Mouse (Mus musculus): ENCODE data around the gene Platr17. TPM values are rescaled to one million over a fixed set of nuclear protein-coding genes. Genes with fewer than 3 reads are reported as not detected.

Gene Platr17
- polyA plus RNA-seq, 1 experiment from 2014 or later = not detected

GRCm38 (mm10) chr17:33909869-33910250 is 4.9 kb downstream of the Platr17 start:
- no peaks in the 10 kb centered on the region for H3K9me3 ChIP-seq (ENCODE audit: control insufficient read depth, low read length)
- H3K36me3 ChIP-seq (ENCODE audit: control insufficient read depth, insufficient read depth, low read length) = peaks cover 38% of the 10 kb centered on the region
- peak overlapping the region; percentile 82 for H3K27ac ChIP-seq (ENCODE audit: low read depth, low read length)
- H3K4me3 ChIP-seq (ENCODE audit: low read length) = peak overlapping the region; percentile 80
- H3K27me3 ChIP-seq (ENCODE audit: control insufficient read depth, insufficient read depth, low read length) = no peaks in the 10 kb centered on the region
- peak overlapping the region; percentile 76 for H3K4me2 ChIP-seq (replicated peaks; ENCODE audit: low read depth, low read length)
- peaks cover 17% of the 10 kb centered on the region for H3K4me1 ChIP-seq (ENCODE audit: control insufficient read depth, insufficient read depth, low read length)
- 0% methylated on average over 14 of the region's 14 CpGs for WGBS
- peak; percentile 3; the same call in 1 of the 2 replicates for ATAC-seq (ENCODE audit: low FRiP score, low TSS enrichment)
- H3K9ac ChIP-seq (ENCODE audit: low read depth, low read length) = peak overlapping the region; percentile 79

GRCm38 (mm10) chr17:33910346-33911051 is 5.6 kb downstream of the Platr17 start:
- Histone ChIP-seq H3K27me3 (ENCODE audit: control insufficient read depth, insufficient read depth, low read length) (no peaks in the 10 kb centered on the region), H3K27ac (ENCODE audit: low read depth, low read length) (peak overlapping the region; percentile 82; the same call in 1 of the 2 replicates), H3K4me3 (ENCODE audit: low read length) (peak overlapping the region; percentile 80), H3K4me1 (ENCODE audit: control insufficient read depth, insufficient read depth, low read length) (peaks cover 20% of the 10 kb centered on the region), H3K36me3 (ENCODE audit: control insufficient read depth, insufficient read depth, low read length) (peaks cover 42% of the 10 kb centered on the region), H3K4me2 (replicated peaks; ENCODE audit: low read depth, low read length) (peak overlapping the region; percentile 76), H3K9me3 (ENCODE audit: control insufficient read depth, low read length) (no peaks in the 10 kb centered on the region), H3K9ac (ENCODE audit: low read depth, low read length) (peak overlapping the region; percentile 79)
- no peak for ATAC-seq (ENCODE audit: low FRiP score, low TSS enrichment)
- 48% methylated on average over 11 of the region's 11 CpGs for whole genome bisulfite sequencing

- no peak for ATAC-seq (ENCODE audit: low FRiP score, low TSS enrichment)
- H3K27ac ChIP-seq (ENCODE audit: low read depth, low read length) = peak overlapping the region; percentile 30; the same call in 1 of the 2 replicates
- H3K36me3 ChIP-seq (ENCODE audit: control insufficient read depth, insufficient read depth, low read length) = peaks cover 42% of the 10 kb centered on the region
- peak overlapping the region; percentile 24 for H3K4me2 ChIP-seq (replicated peaks; ENCODE audit: low read depth, low read length)
- no peak overlapping the region for H3K4me3 ChIP-seq (ENCODE audit: low read length)
- H3K9me3 ChIP-seq (ENCODE audit: control insufficient read depth, low read length) = no peaks in the 10 kb centered on the region
- H3K4me1 ChIP-seq (ENCODE audit: control insufficient read depth, insufficient read depth, low read length) = peaks cover 20% of the 10 kb centered on the region
- H3K27me3 ChIP-seq (ENCODE audit: control insufficient read depth, insufficient read depth, low read length) = no peaks in the 10 kb centered on the region
- 54% methylated on average over 31 of the region's 31 CpGs for WGBS
- H3K9ac ChIP-seq (ENCODE audit: low read depth, low read length) = peak overlapping the region; percentile 23
Measured at GRCm38 (mm10) chr17:33911052-33911812, 6.3 kb downstream of the Platr17 start.

- WGBS = 47% methylated on average over 28 of the region's 28 CpGs
- Histone ChIP-seq H3K9ac (ENCODE audit: low read depth, low read length) (peak overlapping the region; percentile 23; the same call in 1 of the 2 replicates), H3K27me3 (ENCODE audit: control insufficient read depth, insufficient read depth, low read length) (no peaks in the 10 kb centered on the region), H3K27ac (ENCODE audit: low read depth, low read length) (peak overlapping the region; percentile 30; the same call in 1 of the 2 replicates), H3K4me3 (ENCODE audit: low read length) (peak overlapping the region; percentile 13; the same call in 1 of the 2 replicates), H3K9me3 (ENCODE audit: control insufficient read depth, low read length) (no peaks in the 10 kb centered on the region), H3K36me3 (ENCODE audit: control insufficient read depth, insufficient read depth, low read length) (peaks cover 42% of the 10 kb centered on the region), H3K4me1 (ENCODE audit: control insufficient read depth, insufficient read depth, low read length) (peaks cover 23% of the 10 kb centered on the region), H3K4me2 (replicated peaks; ENCODE audit: low read depth, low read length) (peak overlapping the region; percentile 24)
- no peak for ATAC-seq (ENCODE audit: low FRiP score, low TSS enrichment)
Measured at GRCm38 (mm10) chr17:33911813-33912414, 7.0 kb downstream of the Platr17 start.

GRCm38 (mm10) chr17:33913264-33913663 is 8.3 kb downstream of the Platr17 start:
- H3K4me1 ChIP-seq (ENCODE audit: control insufficient read depth, insufficient read depth, low read length) = peaks cover 23% of the 10 kb centered on the region

GRCm38 (mm10) chr17:33913905-33914304 is 9.0 kb downstream of the Platr17 start:
- H3K4me2 ChIP-seq (replicated peaks; ENCODE audit: low read depth, low read length) = no peak overlapping the region
- no peaks in the 10 kb centered on the region for H3K27me3 ChIP-seq (ENCODE audit: control insufficient read depth, insufficient read depth, low read length)
- 95% methylated on average over 8 of the region's 8 CpGs for WGBS
- peaks cover 42% of the 10 kb centered on the region for H3K36me3 ChIP-seq (ENCODE audit: control insufficient read depth, insufficient read depth, low read length)
- H3K9ac ChIP-seq (ENCODE audit: low read depth, low read length) = no peak overlapping the region
- H3K27ac ChIP-seq (ENCODE audit: low read depth, low read length) = no peak overlapping the region
- no peak for ATAC-seq (ENCODE audit: low FRiP score, low TSS enrichment)
- peaks cover 24% of the 10 kb centered on the region for H3K4me1 ChIP-seq (ENCODE audit: control insufficient read depth, insufficient read depth, low read length)
- H3K9me3 ChIP-seq (ENCODE audit: control insufficient read depth, low read length) = no peaks in the 10 kb centered on the region
- no peak overlapping the region for H3K4me3 ChIP-seq (ENCODE audit: low read length)

More at GRCm38 (mm10) chr17:33913264-33913663, 8.3 kb downstream of the Platr17 start:
- 91% methylated on average over 10 of the region's 10 CpGs for WGBS
- H3K4me2 ChIP-seq (replicated peaks; ENCODE audit: low read depth, low read length) = no peak overlapping the region
- H3K27ac ChIP-seq (ENCODE audit: low read depth, low read length) = no peak overlapping the region
- no peak overlapping the region for H3K9ac ChIP-seq (ENCODE audit: low read depth, low read length)
- H3K9me3 ChIP-seq (ENCODE audit: control insufficient read depth, low read length) = no peaks in the 10 kb centered on the region
- no peak for ATAC-seq (ENCODE audit: low FRiP score, low TSS enrichment)
- no peak overlapping the region for H3K4me3 ChIP-seq (ENCODE audit: low read length)
- peaks cover 42% of the 10 kb centered on the region for H3K36me3 ChIP-seq (ENCODE audit: control insufficient read depth, insufficient read depth, low read length)
- no peaks in the 10 kb centered on the region for H3K27me3 ChIP-seq (ENCODE audit: control insufficient read depth, insufficient read depth, low read length)

- Histone ChIP-seq H3K4me1 (ENCODE audit: control insufficient read depth, insufficient read depth, low read length) (peaks cover 29% of the 10 kb centered on the region), H3K36me3 (ENCODE audit: control insufficient read depth, insufficient read depth, low read length) (peaks cover 42% of the 10 kb centered on the region), H3K9ac (ENCODE audit: low read depth, low read length) (peak overlapping the region; percentile 65; the same call in 1 of the 2 replicates)
Measured at GRCm38 (mm10) chr17:33914969-33915391, 10.0 kb downstream of the Platr17 start.

GRCm38 (mm10) chr17:33915671-33916250 is 10.8 kb downstream of the Platr17 start, which contains the start of the genes Tapbp and Zbtb22:
TSS of gene Tapbp (plus strand) at chr17:33915899.
TSS of gene Zbtb22 (plus strand) at chr17:33915904.
- Histone ChIP-seq H3K4me2 (replicated peaks; ENCODE audit: low read depth, low read length) (peak within 1 kb of the TSS; percentile 57), H3K9ac (ENCODE audit: low read depth, low read length) (peak within 1 kb of the TSS; percentile 65), H3K27me3 (ENCODE audit: control insufficient read depth, insufficient read depth, low read length) (no peaks in the 10 kb centered on the region), H3K4me1 (ENCODE audit: control insufficient read depth, insufficient read depth, low read length) (peaks cover 24% of the 10 kb centered on the region; the same call in 1 of the 2 replicates), H3K9me3 (ENCODE audit: control insufficient read depth, low read length) (no peaks in the 10 kb centered on the region), H3K4me3 (ENCODE audit: low read length) (peak within 1 kb of the TSS; percentile 61), H3K36me3 (ENCODE audit: control insufficient read depth, insufficient read depth, low read length) (peaks cover 40% of the 10 kb centered on the region), H3K27ac (ENCODE audit: low read depth, low read length) (peak within 1 kb of the TSS; percentile 86)
- peak; percentile 90 for ATAC-seq (ENCODE audit: low FRiP score, low TSS enrichment)
- under 1% methylated on average over 33 of the region's 34 CpGs for WGBS

More at GRCm38 (mm10) chr17:33914969-33915391, 10.0 kb downstream of the Platr17 start:
- H3K9me3 ChIP-seq (ENCODE audit: control insufficient read depth, low read length) = no peaks in the 10 kb centered on the region
- ATAC-seq (ENCODE audit: low FRiP score, low TSS enrichment) = no peak
- peak overlapping the region; percentile 61; the same call in 1 of the 2 replicates for H3K4me3 ChIP-seq (ENCODE audit: low read length)
- H3K27me3 ChIP-seq (ENCODE audit: control insufficient read depth, insufficient read depth, low read length) = no peaks in the 10 kb centered on the region
- no peak overlapping the region for H3K27ac ChIP-seq (ENCODE audit: low read depth, low read length)
- H3K4me2 ChIP-seq (replicated peaks; ENCODE audit: low read depth, low read length) = peak overlapping the region; percentile 57
- 79% methylated on average over 13 of the region's 13 CpGs for WGBS

Measured in kidney, embryonic 14.5 days (tissue).